Mouse (Mus musculus): ENCODE results near the gene Scin. TPM values are rescaled to one million over a fixed set of nuclear protein-coding genes. Genes with fewer than 3 reads are reported as not detected.

The Scin gene
- polyA plus RNA-seq, 1 experiment = 1.1 TPM

DNA sequence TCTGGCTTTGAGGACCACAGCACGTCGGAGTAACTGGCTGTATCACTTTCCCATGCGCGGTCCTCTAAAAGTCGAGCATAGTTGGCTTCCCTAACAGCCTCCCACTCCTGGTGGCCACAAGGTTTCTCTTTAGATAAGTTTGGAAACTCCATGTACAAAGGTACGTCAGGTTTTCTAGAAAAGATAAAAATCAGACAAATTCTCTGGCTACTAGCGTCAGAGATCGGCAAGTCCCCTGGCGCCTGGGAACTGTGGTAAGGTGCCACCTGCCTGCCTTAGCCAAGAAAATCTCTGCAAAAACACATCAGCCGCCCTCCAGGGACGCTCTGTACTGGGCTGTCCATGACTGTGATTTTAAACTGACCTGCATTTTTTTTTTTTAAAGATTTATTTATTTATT is 501 bp upstream of the Scin start:
- H3K36me3 ChIP-seq (ENCODE audit: control insufficient read depth, insufficient read depth, low read length) = no peaks in the 10 kb centered on the region
- H3K4me1 ChIP-seq (ENCODE audit: control insufficient read depth, insufficient read depth, insufficient read length) = peaks cover 5% of the 10 kb centered on the region; the same call in 1 of the 2 replicates
- no peak overlapping the region for H3K4me3 ChIP-seq (ENCODE audit: extremely low read depth, insufficient read depth, insufficient read length)
- H3K27me3 ChIP-seq (ENCODE audit: control insufficient read depth, insufficient read depth, low read length) = peaks cover 13% of the 10 kb centered on the region
- TF ChIP-seq POLR2A (IDR thresholded peaks at IDR 0.05; ENCODE audit: low read depth, low read length) (no peak), CTCF (IDR thresholded peaks at IDR 0.05; ENCODE audit: extremely low read depth, insufficient read depth, insufficient read length, insufficient replicate concordance) (no peak)
- no peak overlapping the region for H3K27ac ChIP-seq (ENCODE audit: insufficient read depth, low read length)
- no peak for DNase-seq (ENCODE audit: low read depth in 1 of 2, low spot score in 2 of 2)
- WGBS = 54% methylated on average over 11 of the region's 11 CpGs

DNA sequence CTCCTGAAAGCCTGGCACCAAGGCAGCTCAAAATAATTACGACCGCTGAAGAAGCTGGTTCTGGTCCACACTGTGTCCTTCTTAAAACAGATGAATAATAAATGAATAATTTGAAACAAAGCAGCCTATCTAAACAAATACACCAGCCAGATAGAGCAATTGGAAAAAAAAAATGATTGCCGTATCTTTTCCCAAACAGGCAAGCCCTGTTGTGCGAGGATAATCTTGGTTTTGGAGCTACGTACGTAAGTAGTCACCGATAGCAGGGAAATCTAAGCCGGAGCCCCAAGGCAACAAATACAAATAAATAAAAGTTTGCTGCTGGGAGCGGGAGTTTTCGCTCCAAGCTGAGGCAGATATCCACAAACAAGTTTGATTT is 845 bp downstream of the Scin start:
- H3K4me3 ChIP-seq (ENCODE audit: extremely low read depth, insufficient read depth, insufficient read length) = no peak overlapping the region
- WGBS = 39% methylated on average over 10 of the region's 10 CpGs
- DNase-seq (ENCODE audit: low read depth in 1 of 2, low spot score in 2 of 2) = no peak
- TF ChIP-seq CTCF (IDR thresholded peaks at IDR 0.05; ENCODE audit: extremely low read depth, insufficient read depth, insufficient read length, insufficient replicate concordance) (no peak), POLR2A (IDR thresholded peaks at IDR 0.05; ENCODE audit: low read depth, low read length) (no peak)
- no peak overlapping the region for H3K27ac ChIP-seq (ENCODE audit: insufficient read depth, low read length)
- H3K27me3 ChIP-seq (ENCODE audit: control insufficient read depth, insufficient read depth, low read length) = peaks cover 13% of the 10 kb centered on the region
- H3K36me3 ChIP-seq (ENCODE audit: control insufficient read depth, insufficient read depth, low read length) = no peaks in the 10 kb centered on the region
- peaks cover 5% of the 10 kb centered on the region; the same call in 1 of the 2 replicates for H3K4me1 ChIP-seq (ENCODE audit: control insufficient read depth, insufficient read depth, insufficient read length)

- H3K4me1 ChIP-seq (ENCODE audit: control insufficient read depth, insufficient read depth, insufficient read length) = peaks cover 2% of the 10 kb centered on the region; the same call in 1 of the 2 replicates
- H3K27me3 ChIP-seq (ENCODE audit: control insufficient read depth, insufficient read depth, low read length) = no peaks in the 10 kb centered on the region
- no peak overlapping the region for H3K4me3 ChIP-seq (ENCODE audit: extremely low read depth, insufficient read depth, insufficient read length)
- no peak for DNase-seq (ENCODE audit: low read depth in 1 of 2, low spot score in 2 of 2)
- TF ChIP-seq POLR2A (IDR thresholded peaks at IDR 0.05; ENCODE audit: low read depth, low read length) = no peak
- no peak for TF ChIP-seq CTCF (IDR thresholded peaks at IDR 0.05; ENCODE audit: extremely low read depth, insufficient read depth, insufficient read length, insufficient replicate concordance)
- H3K27ac ChIP-seq (ENCODE audit: insufficient read depth, low read length) = no peak overlapping the region
- 64% methylated on average over 2 of the region's 2 CpGs for WGBS
- H3K36me3 ChIP-seq (ENCODE audit: control insufficient read depth, insufficient read depth, low read length) = no peaks in the 10 kb centered on the region
These were observed 15.2 kb downstream of the Scin start for GRCm38 (mm10) chr12:40118872-40119271.

DNA sequence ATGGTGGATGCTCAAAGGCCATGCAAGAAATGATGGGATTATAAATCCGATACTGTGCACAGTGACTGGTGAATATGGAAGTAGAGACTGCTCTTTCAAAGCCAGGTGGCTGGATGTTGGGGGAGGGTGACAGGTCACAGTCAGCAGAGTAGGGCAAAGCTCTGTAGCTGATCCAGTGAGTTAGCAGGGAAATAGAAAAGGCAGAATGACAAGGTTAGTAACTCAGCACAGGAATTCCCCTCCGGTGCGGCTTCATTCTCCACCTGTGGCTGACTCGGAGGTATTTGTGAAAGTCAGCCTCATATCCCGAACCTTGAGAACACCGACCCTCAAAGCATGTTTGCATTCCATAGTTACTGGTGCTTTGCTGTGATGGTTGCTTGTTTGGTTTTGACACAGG is 17.0 kb downstream of the Scin start:
- Histone ChIP-seq H3K4me1 (ENCODE audit: control insufficient read depth, insufficient read depth, insufficient read length) (peaks cover 2% of the 10 kb centered on the region; the same call in 1 of the 2 replicates), H3K4me3 (ENCODE audit: extremely low read depth, insufficient read depth, insufficient read length) (no peak overlapping the region), H3K27ac (ENCODE audit: insufficient read depth, low read length) (no peak overlapping the region), H3K36me3 (ENCODE audit: control insufficient read depth, insufficient read depth, low read length) (no peaks in the 10 kb centered on the region), H3K27me3 (ENCODE audit: control insufficient read depth, insufficient read depth, low read length) (no peaks in the 10 kb centered on the region)
- DNase-seq (ENCODE audit: low read depth in 1 of 2, low spot score in 2 of 2) = no peak
- WGBS = 98% methylated on average over 6 of the region's 6 CpGs
- TF ChIP-seq POLR2A (IDR thresholded peaks at IDR 0.05; ENCODE audit: low read depth, low read length) = no peak
- no peak for TF ChIP-seq CTCF (IDR thresholded peaks at IDR 0.05; ENCODE audit: extremely low read depth, insufficient read depth, insufficient read length, insufficient replicate concordance)

DNA sequence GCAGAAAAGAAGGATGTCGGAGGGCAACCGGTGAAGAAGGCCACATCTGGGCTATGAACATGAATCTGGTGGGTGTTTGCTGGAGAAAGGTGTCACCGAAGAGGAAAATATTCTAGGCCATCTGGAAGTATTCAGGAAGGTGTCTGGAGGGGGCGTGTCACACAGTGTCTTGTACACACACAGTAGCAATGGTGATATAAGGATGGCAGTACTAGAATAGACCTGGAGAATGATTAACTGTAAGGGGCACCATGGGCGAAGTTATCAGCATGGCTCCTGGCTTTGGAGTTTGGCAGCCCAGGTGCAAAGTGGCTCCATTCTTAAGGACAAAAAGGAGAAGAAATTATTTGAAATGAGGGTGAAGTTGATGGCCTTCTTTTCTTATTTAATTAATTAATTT is 17.8 kb downstream of the Scin start:
- whole genome bisulfite sequencing = 91% methylated on average over 5 of the region's 5 CpGs
- Histone ChIP-seq H3K36me3 (ENCODE audit: control insufficient read depth, insufficient read depth, low read length) (no peaks in the 10 kb centered on the region), H3K27me3 (ENCODE audit: control insufficient read depth, insufficient read depth, low read length) (no peaks in the 10 kb centered on the region), H3K27ac (ENCODE audit: insufficient read depth, low read length) (no peak overlapping the region), H3K4me1 (ENCODE audit: control insufficient read depth, insufficient read depth, insufficient read length) (peaks cover 2% of the 10 kb centered on the region; the same call in 1 of the 2 replicates), H3K4me3 (ENCODE audit: extremely low read depth, insufficient read depth, insufficient read length) (no peak overlapping the region)
- TF ChIP-seq POLR2A (IDR thresholded peaks at IDR 0.05; ENCODE audit: low read depth, low read length) (no peak), CTCF (IDR thresholded peaks at IDR 0.05; ENCODE audit: extremely low read depth, insufficient read depth, insufficient read length, insufficient replicate concordance) (no peak)
- DNase-seq (ENCODE audit: low read depth in 1 of 2, low spot score in 2 of 2) = no peak

GRCm38 (mm10) chr12:40114883-40115282 is 19.1 kb downstream of the Scin start:
- TF ChIP-seq CTCF (IDR thresholded peaks at IDR 0.05; ENCODE audit: extremely low read depth, insufficient read depth, insufficient read length, insufficient replicate concordance) (no peak), POLR2A (IDR thresholded peaks at IDR 0.05; ENCODE audit: low read depth, low read length) (no peak)
- no peak for DNase-seq (ENCODE audit: low read depth in 1 of 2, low spot score in 2 of 2)
- Histone ChIP-seq H3K36me3 (ENCODE audit: control insufficient read depth, insufficient read depth, low read length) (no peaks in the 10 kb centered on the region), H3K27ac (ENCODE audit: insufficient read depth, low read length) (no peak overlapping the region), H3K27me3 (ENCODE audit: control insufficient read depth, insufficient read depth, low read length) (no peaks in the 10 kb centered on the region), H3K4me1 (ENCODE audit: control insufficient read depth, insufficient read depth, insufficient read length) (peaks cover 2% of the 10 kb centered on the region; the same call in 1 of the 2 replicates), H3K4me3 (ENCODE audit: extremely low read depth, insufficient read depth, insufficient read length) (no peak overlapping the region)
- 71% methylated on average over 4 of the region's 4 CpGs for WGBS

- 84% methylated on average over 3 of the region's 3 CpGs for WGBS
- no peaks in the 10 kb centered on the region for H3K27me3 ChIP-seq (ENCODE audit: control insufficient read depth, insufficient read depth, low read length)
- no peak for TF ChIP-seq CTCF (IDR thresholded peaks at IDR 0.05; ENCODE audit: extremely low read depth, insufficient read depth, insufficient read length, insufficient replicate concordance)
- no peak for TF ChIP-seq POLR2A (IDR thresholded peaks at IDR 0.05; ENCODE audit: low read depth, low read length)
These were observed 20.0 kb downstream of the Scin start for GRCm38 (mm10) chr12:40114020-40114419.

More at GRCm38 (mm10) chr12:40114020-40114419, 20.0 kb downstream of the Scin start:
- Histone ChIP-seq H3K36me3 (ENCODE audit: control insufficient read depth, insufficient read depth, low read length) (no peaks in the 10 kb centered on the region), H3K27ac (ENCODE audit: insufficient read depth, low read length) (no peak overlapping the region), H3K4me3 (ENCODE audit: extremely low read depth, insufficient read depth, insufficient read length) (no peak overlapping the region), H3K4me1 (ENCODE audit: control insufficient read depth, insufficient read depth, insufficient read length) (peaks cover 2% of the 10 kb centered on the region; the same call in 1 of the 2 replicates)
- no peak for DNase-seq (ENCODE audit: low read depth in 1 of 2, low spot score in 2 of 2)
